Mouse (Mus musculus): ENCODE measurements around the gene Polr2b.

GRCm38 (mm10) chr5:77354361-77354787, 44.4 kb downstream of the Polr2b start:
- TF ChIP-seq CTCF (IDR thresholded peaks at IDR 0.05; ENCODE audit: control insufficient read depth, insufficient read depth, insufficient replicate concordance, low read depth, low read length) (peak; percentile 97), POLR2A (IDR thresholded peaks at IDR 0.05; ENCODE audit: control insufficient read depth, low read depth, low read length) (no peak)
